Mouse (Mus musculus) lung, adult 10 weeks (tissue): ENCODE results near the gene 1700008O03Rik. TPM values are rescaled to one million over a fixed set of nuclear protein-coding genes. Genes with fewer than 3 reads are reported as not detected.

Experiments
- polyA plus RNA-seq: library from polyadenylated mRNA; stranded (reverse); fragments of 350-450 nt; fragmentation: Illumina TruSeq; extraction: RNeasy Lipid Tissue Mini Kit (QIAGEN cat#74804); gene quantifications from one replicate; pipeline ENCODE4 v1.2.3, GENCODE M21; 2014; ENCODE audit warnings: low read depth, low replicate concordance; ENCODE audit not compliant: insufficient read depth

1700008O03Rik gene
- polyA plus RNA-seq = 0.41 TPM

GRCm38 (mm10) chr7:44385720-44386119 lies at the start of gene 1700008O03Rik:
Gene 1700008O03Rik (minus strand): TSS chr7:44385820.

GRCm38 (mm10) chr7:44428968-44429521 lies 43.4 kb upstream of the 1700008O03Rik start, which contains the start of gene Lrrc4b:
Gene Lrrc4b (plus strand): TSS chr7:44429018.

GRCm38 (mm10) chr7:44383980-44384715 lies 1.5 kb downstream of the 1700008O03Rik start, which contains the start of gene Syt3:
Gene Syt3 (plus strand): TSS chr7:44384102.

Other genes with a start within 250 kb of the 1700008O03Rik start
- not detected for gene Klk1b16, start 249.1 kb downstream of the 1700008O03Rik start, polyA plus RNA-seq
- gene Klk1b24, start 197.6 kb downstream of the 1700008O03Rik start, polyA plus RNA-seq = not detected
- gene Klk1b3, start 187.6 kb downstream of the 1700008O03Rik start, polyA plus RNA-seq = not detected
- not detected for gene Klk1b4, start 178.4 kb downstream of the 1700008O03Rik start, polyA plus RNA-seq
- not detected for gene Klk1b5, start 169.9 kb downstream of the 1700008O03Rik start, polyA plus RNA-seq
- 1.4 TPM for gene Klk1, start 160.5 kb downstream of the 1700008O03Rik start, polyA plus RNA-seq
- not detected for gene Gm36864, start 149.6 kb downstream of the 1700008O03Rik start, polyA plus RNA-seq
- 0.31 TPM for gene 1700028J19Rik, start 139.1 kb downstream of the 1700008O03Rik start, polyA plus RNA-seq
- 13.5 TPM for gene 2410002F23Rik, start 139.1 kb downstream of the 1700008O03Rik start, polyA plus RNA-seq
- not detected for gene Acp4, start 128.4 kb downstream of the 1700008O03Rik start, polyA plus RNA-seq
- not detected for gene Gm15517, start 124.4 kb downstream of the 1700008O03Rik start, polyA plus RNA-seq
- 3.6 TPM for gene Clec11a, start 78.9 kb downstream of the 1700008O03Rik start, polyA plus RNA-seq
- 0.14 TPM for gene Shank1, start 75.6 kb downstream of the 1700008O03Rik start, polyA plus RNA-seq
- 1.0 TPM for gene Syt3, start 1.7 kb downstream of the 1700008O03Rik start, polyA plus RNA-seq
- gene Lrrc4b, start 43.2 kb upstream of the 1700008O03Rik start, polyA plus RNA-seq = 0.48 TPM
- gene Aspdh, start 79.6 kb upstream of the 1700008O03Rik start, polyA plus RNA-seq = not detected
- gene Josd2, start 82.2 kb upstream of the 1700008O03Rik start, polyA plus RNA-seq = 66.0 TPM
- 83.9 TPM for gene Emc10, start 110.7 kb upstream of the 1700008O03Rik start, polyA plus RNA-seq
- 2.5 TPM for gene Fam71e1, start 110.8 kb upstream of the 1700008O03Rik start, polyA plus RNA-seq
- gene Mybpc2, start 138.8 kb upstream of the 1700008O03Rik start, polyA plus RNA-seq = 0.92 TPM
- gene Spib, start 146.3 kb upstream of the 1700008O03Rik start, polyA plus RNA-seq = 10.6 TPM
- gene Pold1, start 163.0 kb upstream of the 1700008O03Rik start, polyA plus RNA-seq = 16.2 TPM
- 56.8 TPM for gene Nr1h2, start 168.1 kb upstream of the 1700008O03Rik start, polyA plus RNA-seq
- 354 TPM for gene Napsa, start 186.6 kb upstream of the 1700008O03Rik start, polyA plus RNA-seq
- 4.2 TPM for gene Kcnc3, start 204.8 kb upstream of the 1700008O03Rik start, polyA plus RNA-seq